8 mouse cellular contexts compared by ENCODE assay signal in genomic region chr17:12723986-12724766, GRCm38 (mm10). TPM values are rescaled to one million over a fixed set of nuclear protein-coding genes. Genes with fewer than 3 reads are reported as not detected.
DNase-seq lines count a peak whose midpoint lies in the region; ATAC-seq and TF ChIP-seq lines count a peak whose summit lies in the region.

No protein-coding gene starts in this region.

- 20% methylated on average over 5 of the region's 5 CpGs for WGBS in cerebellum, adult 2 months
- WGBS in embryonic facial prominence, embryonic 15.5 days, result 75% methylated on average over 5 of the region's 5 CpGs
- 92% methylated on average over 5 of the region's 5 CpGs for WGBS in hindbrain, embryonic 16.5 days
- 52% methylated on average over 5 of the region's 5 CpGs for WGBS in lung, embryonic 15.5 days

- intact Hi-C loops in left cerebral cortex, postnatal 4 days (cut with DNase I), result no loop called here

- peaks cover 32% of the 10 kb centered on the region for H3K36me3 ChIP-seq in embryonic facial prominence, embryonic 15.5 days
- H3K36me3 ChIP-seq in hindbrain, embryonic 16.5 days (ENCODE audit: control insufficient read depth, insufficient read depth, low read length), result peaks cover 8% of the 10 kb centered on the region
- peaks cover 32% of the 10 kb centered on the region for H3K36me3 ChIP-seq in lung, embryonic 15.5 days

- no peaks in the 10 kb centered on the region for H3K9me3 ChIP-seq in embryonic facial prominence, embryonic 15.5 days (replicated peaks)
- H3K9me3 ChIP-seq in hindbrain, embryonic 16.5 days (ENCODE audit: control insufficient read depth, low read length), result no peaks in the 10 kb centered on the region
- H3K9me3 ChIP-seq in lung, embryonic 15.5 days, result no peaks in the 10 kb centered on the region

- DNase-seq in cerebellum, adult 2 months, result peak; percentile 56
- DNase-seq in cerebellum, adult 8-10 months, result no peak
- DNase-seq in left cerebral cortex, postnatal 4 days, result no peak
- DNase-seq in layer of hippocampus, adult 18-20 months (ENCODE audit: low spot score in 2 of 2), result no peak

- H3K4me1 ChIP-seq in cerebellum, adult 2 months (ENCODE audit: control insufficient read depth, insufficient read depth, low read length), result peaks cover 58% of the 10 kb centered on the region
- H3K4me1 ChIP-seq in embryonic facial prominence, embryonic 15.5 days, result peaks cover 54% of the 10 kb centered on the region
- peaks cover 14% of the 10 kb centered on the region for H3K4me1 ChIP-seq in hindbrain, embryonic 16.5 days (ENCODE audit: control insufficient read depth, insufficient read depth, low read depth, low read length)
- H3K4me1 ChIP-seq in lung, embryonic 15.5 days, result peaks cover 62% of the 10 kb centered on the region

- no peak overlapping the region for H3K9ac ChIP-seq in embryonic facial prominence, embryonic 15.5 days
- no peak overlapping the region for H3K9ac ChIP-seq in hindbrain, embryonic 16.5 days (ENCODE audit: low read depth, low read length)
- H3K9ac ChIP-seq in lung, embryonic 15.5 days, result no peak overlapping the region

- H3K27me3 ChIP-seq in cerebellum, adult 2 months (ENCODE audit: control insufficient read depth, insufficient read depth, low read length), result no peaks in the 10 kb centered on the region
- H3K27me3 ChIP-seq in embryonic facial prominence, embryonic 15.5 days, result no peaks in the 10 kb centered on the region
- no peaks in the 10 kb centered on the region for H3K27me3 ChIP-seq in hindbrain, embryonic 16.5 days (replicated peaks; ENCODE audit: control insufficient read depth, insufficient read depth, low read length)
- no peaks in the 10 kb centered on the region for H3K27me3 ChIP-seq in lung, embryonic 15.5 days

- no peak for TF ChIP-seq CTCF in cerebellum, adult 2 months (IDR thresholded peaks at IDR 0.05; ENCODE audit: borderline replicate concordance, insufficient read depth, low read depth, low read length)

- no peak for TF ChIP-seq POLR2A in cerebellum, adult 2 months (IDR thresholded peaks at IDR 0.05; ENCODE audit: borderline replicate concordance, insufficient read depth, low read length)

- peak; percentile 58; the same call in 1 of the 2 replicates for ATAC-seq in embryonic facial prominence, embryonic 15.5 days (ENCODE audit: insufficient number of reproducible peaks, low FRiP score, low TSS enrichment, low read depth)
- ATAC-seq in hindbrain, embryonic 16.5 days, result 0 out of 2 replicates have a peak, but pooled peaks have one; percentile 14
- ATAC-seq in lung, embryonic 15.5 days (ENCODE audit: borderline replicate concordance, extremely low read depth, low FRiP score, low TSS enrichment), result no peak
- ATAC-seq in granulocyte monocyte progenitor cell, adult 5-6 weeks (replicated peaks; ENCODE audit: poor library complexity, severe bottlenecking), result no peak

- peak overlapping the region; percentile 75 for H3K27ac ChIP-seq in cerebellum, adult 2 months (ENCODE audit: insufficient read depth, low read length)
- H3K27ac ChIP-seq in embryonic facial prominence, embryonic 15.5 days (replicated peaks), result peak overlapping the region; percentile 91
- H3K27ac ChIP-seq in hindbrain, embryonic 16.5 days (ENCODE audit: low read depth, low read length), result no peak overlapping the region; the same call in 1 of the 2 replicates
- H3K27ac ChIP-seq in lung, embryonic 15.5 days, result peak overlapping the region; percentile 90

- H3K4me3 ChIP-seq in cerebellum, adult 2 months (replicated peaks; ENCODE audit: insufficient read depth, low read depth, low read length), result no peak overlapping the region
- no peak overlapping the region for H3K4me3 ChIP-seq in embryonic facial prominence, embryonic 15.5 days (replicated peaks)
- H3K4me3 ChIP-seq in hindbrain, embryonic 16.5 days (ENCODE audit: low read length), result no peak overlapping the region
- no peak overlapping the region for H3K4me3 ChIP-seq in lung, embryonic 15.5 days

- H3K4me2 ChIP-seq in embryonic facial prominence, embryonic 15.5 days (replicated peaks), result no peak overlapping the region
- H3K4me2 ChIP-seq in hindbrain, embryonic 16.5 days (ENCODE audit: low read length), result no peak overlapping the region
- H3K4me2 ChIP-seq in lung, embryonic 15.5 days, result no peak overlapping the region

RNA-seq across cellular contexts. Expression of gene Igf2r, which starts 45.3 kb away (rescaled TPM):
- polyA plus RNA-seq in cerebellum, adult 2 months (2012; rRNA removed), result 18.1 and 19.7 TPM in 2 replicates
- 39.8 and 44.2 TPM in 2 replicates for polyA plus RNA-seq in embryonic facial prominence, embryonic 15.5 days (2015; fragmentation: Nextera tagmentation; extraction: Ambion mirVana)
- polyA plus RNA-seq in hindbrain, embryonic 16.5 days (2015; fragmentation: Nextera tagmentation; extraction: Ambion mirVana), result 6.4 and 10.1 TPM in 2 replicates
- 58.4 and 62.5 TPM in 2 replicates for polyA plus RNA-seq in lung, embryonic 15.5 days (2015; fragmentation: Nextera tagmentation; extraction: Ambion mirVana)
- 10 to 100 TPM; 33.2 to 35.2 TPM for total RNA-seq in left cerebral cortex, postnatal 4 days (2021)
- total RNA-seq in granulocyte monocyte progenitor cell, adult 5-6 weeks (2014; fragmentation: Nextera tagmentation), result 0.04 and 0.73 TPM in 2 replicates
- 0.78 and 1.5 TPM in 2 replicates for total RNA-seq in granulocyte monocyte progenitor cell, adult 5-6 weeks (2017)
- 10 to 100 TPM; 27.4 to 27.8 TPM for total RNA-seq in layer of hippocampus, adult 18-20 months (2021)

RNA-seq across cellular contexts. Expression of gene Slc22a1, which starts 48.5 kb away (rescaled TPM):
- polyA plus RNA-seq in cerebellum, adult 2 months (2012; rRNA removed), result 0.19 and 0.46 TPM in 2 replicates
- polyA plus RNA-seq in embryonic facial prominence, embryonic 15.5 days (2015; fragmentation: Nextera tagmentation; extraction: Ambion mirVana), result 0.44 and 0.89 TPM in 2 replicates
- polyA plus RNA-seq in hindbrain, embryonic 16.5 days (2015; fragmentation: Nextera tagmentation; extraction: Ambion mirVana), result not detected in 2 replicates
- 6.3 and 11.1 TPM in 2 replicates for polyA plus RNA-seq in lung, embryonic 15.5 days (2015; fragmentation: Nextera tagmentation; extraction: Ambion mirVana)
- 1 to 10 TPM in 1 of 2 experiments, under 1 TPM in 1; 0.95 to 1.4 TPM for total RNA-seq in left cerebral cortex, postnatal 4 days (2021)
- total RNA-seq in granulocyte monocyte progenitor cell, adult 5-6 weeks (2014; fragmentation: Nextera tagmentation), result not detected in 2 replicates
- not detected in 2 replicates for total RNA-seq in granulocyte monocyte progenitor cell, adult 5-6 weeks (2017)
- total RNA-seq in layer of hippocampus, adult 18-20 months (2021), result not detected

Comparison
In these comparisons a context has a peak if more than half of its experiments do, and no peak if none do; other contexts are left out.
1. DNase-seq: peak in cerebellum, adult 2 months (2 of 2); none in cerebellum, adult 8-10 months (single experiment), left cerebral cortex, postnatal 4 days (single experiment) and layer of hippocampus, adult 18-20 months (0 of 2).
2. ATAC-seq: peak in embryonic facial prominence, embryonic 15.5 days (single experiment) and hindbrain, embryonic 16.5 days (single experiment); none in lung, embryonic 15.5 days (single experiment) and granulocyte monocyte progenitor cell, adult 5-6 weeks (single experiment).